Mouse (Mus musculus): Measurements from ENCODE around the gene Pop7. TPM values are rescaled to one million over a fixed set of nuclear protein-coding genes. Genes with fewer than 3 reads are reported as not detected.

Pop7 gene
- total and polyA plus RNA-seq, 2 experiments from 2014 or later = 40.1 to 40.6 TPM

DNA sequence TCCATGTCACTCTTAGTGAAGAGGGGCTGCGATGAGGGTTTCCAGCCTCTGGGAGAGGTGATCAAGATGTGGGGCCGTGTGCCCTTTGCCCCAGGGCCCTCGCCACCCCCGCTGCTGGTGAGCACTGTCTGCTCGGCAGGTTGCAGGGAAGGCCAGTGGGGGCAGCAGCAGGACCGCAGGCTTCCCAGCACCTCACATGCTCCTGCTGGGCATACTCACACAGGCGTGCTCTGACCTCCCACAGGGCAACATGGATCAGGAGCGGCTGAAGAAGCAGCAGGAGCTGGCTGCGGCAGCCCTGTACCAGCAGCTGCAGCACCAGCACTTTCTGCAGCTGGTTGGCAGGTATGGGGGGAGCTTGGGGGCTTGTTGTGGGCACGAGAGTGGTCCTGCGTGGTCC lies 20.4 kb upstream of the Pop7 start:
- Histone ChIP-seq H3K9me3 (replicated peaks; ENCODE audit: control insufficient read depth, low read length) (no peaks in the 10 kb centered on the region), H3K9ac (replicated peaks; ENCODE audit: low read depth, low read length) (no peak overlapping the region), H3K4me1 (ENCODE audit: control insufficient read depth, insufficient read depth) (no peaks in the 10 kb centered on the region), H3K36me3 (replicated peaks; ENCODE audit: control insufficient read depth, insufficient read depth, low read length) (peaks cover 93% of the 10 kb centered on the region), H3K4me2 (ENCODE audit: low read depth, low read length) (no peak overlapping the region), H3K27ac (ENCODE audit: low read depth) (no peak overlapping the region), H3K4me3 (ENCODE audit: low read depth, low read length) (no peak overlapping the region), H3K27me3 (ENCODE audit: control insufficient read depth, insufficient read depth, low read length) (no peaks in the 10 kb centered on the region)
- 69% methylated on average over 11 of the region's 11 CpGs for WGBS
- ATAC-seq (ENCODE audit: insufficient read depth, low read depth) = no peak
- DNase-seq (ENCODE audit: low spot score) = no peak
- TF ChIP-seq EP300 (IDR thresholded peaks at IDR 0.05; ENCODE audit: low read depth) (no peak), CTCF (IDR thresholded peaks at IDR 0.05; ENCODE audit: low read depth) (no peak)

DNA sequence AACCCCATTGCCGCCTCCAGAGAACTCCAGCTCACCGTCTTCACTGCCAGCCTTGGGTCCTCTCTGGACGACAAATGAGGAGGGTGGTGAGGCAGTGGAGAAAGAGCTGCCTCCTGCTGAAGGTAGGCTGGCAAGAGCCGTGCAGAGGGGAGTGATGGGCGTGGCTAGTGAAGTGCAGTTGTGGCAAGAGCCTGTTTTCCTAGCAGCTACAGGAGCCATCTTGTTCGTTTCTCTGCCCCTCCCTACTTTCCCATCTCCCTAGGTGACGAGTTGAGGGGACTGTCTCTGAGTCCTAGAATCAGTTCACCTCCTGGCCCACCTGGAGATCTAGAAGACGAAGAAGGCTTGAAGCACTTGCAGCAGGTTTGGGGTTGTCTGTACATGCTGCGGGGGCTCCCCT lies 19.5 kb upstream of the Pop7 start:
- TF ChIP-seq CTCF (IDR thresholded peaks at IDR 0.05; ENCODE audit: low read depth) = no peak
- TF ChIP-seq EP300 (IDR thresholded peaks at IDR 0.05; ENCODE audit: low read depth) = no peak
- peaks cover 90% of the 10 kb centered on the region for H3K36me3 ChIP-seq (replicated peaks; ENCODE audit: control insufficient read depth, insufficient read depth, low read length)
- H3K4me2 ChIP-seq (ENCODE audit: low read depth, low read length) = no peak overlapping the region
- H3K9me3 ChIP-seq (replicated peaks; ENCODE audit: control insufficient read depth, low read length) = no peaks in the 10 kb centered on the region
- no peaks in the 10 kb centered on the region for H3K27me3 ChIP-seq (ENCODE audit: control insufficient read depth, insufficient read depth, low read length)
- 76% methylated on average over 9 of the region's 9 CpGs for WGBS
- H3K4me3 ChIP-seq (ENCODE audit: low read depth, low read length) = no peak overlapping the region
- DNase-seq (ENCODE audit: low spot score) (no peak), ATAC-seq (ENCODE audit: insufficient read depth, low read depth) (no peak)
- H3K27ac ChIP-seq (ENCODE audit: low read depth) = no peak overlapping the region
- H3K9ac ChIP-seq (replicated peaks; ENCODE audit: low read depth, low read length) = no peak overlapping the region
- no peaks in the 10 kb centered on the region for H3K4me1 ChIP-seq (ENCODE audit: control insufficient read depth, insufficient read depth)

DNA sequence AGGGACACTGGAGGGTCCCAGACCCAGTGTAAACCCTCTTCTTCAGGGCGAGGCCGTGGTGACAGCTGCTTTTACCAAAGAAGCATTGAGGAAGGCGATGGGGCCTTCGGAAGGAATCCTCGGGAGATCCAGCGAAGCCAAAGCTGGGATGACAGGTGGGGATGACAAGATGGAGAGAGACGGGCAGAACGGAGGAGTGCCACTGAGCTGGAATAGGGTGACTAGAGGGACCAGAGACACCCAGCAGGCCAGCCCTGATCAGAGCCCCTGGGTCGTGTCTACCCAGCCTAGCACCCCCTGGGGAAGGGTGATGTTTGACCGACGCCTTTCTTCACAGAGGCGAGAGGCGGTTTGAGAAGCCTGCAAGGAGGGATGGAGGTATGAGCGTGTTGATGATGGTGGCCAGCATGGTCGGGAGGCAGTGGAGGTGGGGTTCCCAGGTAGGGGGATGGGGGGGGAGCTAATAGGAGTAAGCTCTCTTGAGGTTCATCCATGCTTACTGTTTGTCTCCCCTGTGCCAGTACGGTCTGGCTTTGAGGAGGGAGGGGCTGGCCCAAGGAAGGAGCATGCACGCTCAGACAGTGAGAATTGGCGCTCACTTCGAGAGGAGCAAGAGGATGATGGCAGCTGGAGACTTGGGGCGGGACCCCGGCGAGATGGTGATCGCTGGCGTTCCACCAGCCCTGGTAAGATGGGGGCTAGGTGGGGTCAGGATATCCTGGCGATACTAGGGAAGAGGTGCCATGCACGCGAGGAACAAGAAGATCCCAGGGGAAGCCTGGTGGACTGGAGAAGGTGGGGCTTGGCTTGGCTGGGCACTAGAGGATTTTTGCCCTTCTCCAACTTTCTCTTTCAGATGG lies 17.6 kb upstream of the Pop7 start:
- TF ChIP-seq EP300 (IDR thresholded peaks at IDR 0.05; ENCODE audit: low read depth) = no peak
- no peak for TF ChIP-seq CTCF (IDR thresholded peaks at IDR 0.05; ENCODE audit: low read depth)
- ATAC-seq (ENCODE audit: insufficient read depth, low read depth) = no peak
- H3K9me3 ChIP-seq (replicated peaks; ENCODE audit: control insufficient read depth, low read length) = no peaks in the 10 kb centered on the region
- H3K4me3 ChIP-seq (ENCODE audit: low read depth, low read length) = no peak overlapping the region
- no peak overlapping the region for H3K9ac ChIP-seq (replicated peaks; ENCODE audit: low read depth, low read length)
- no peaks in the 10 kb centered on the region for H3K27me3 ChIP-seq (ENCODE audit: control insufficient read depth, insufficient read depth, low read length)
- peaks cover 71% of the 10 kb centered on the region for H3K36me3 ChIP-seq (replicated peaks; ENCODE audit: control insufficient read depth, insufficient read depth, low read length)
- WGBS = 89% methylated on average over 27 of the region's 27 CpGs
- H3K4me1 ChIP-seq (ENCODE audit: control insufficient read depth, insufficient read depth) = no peaks in the 10 kb centered on the region
- H3K27ac ChIP-seq (ENCODE audit: low read depth) = no peak overlapping the region
- DNase-seq (ENCODE audit: low spot score) = no peak
- no peak overlapping the region for H3K4me2 ChIP-seq (ENCODE audit: low read depth, low read length)

DNA sequence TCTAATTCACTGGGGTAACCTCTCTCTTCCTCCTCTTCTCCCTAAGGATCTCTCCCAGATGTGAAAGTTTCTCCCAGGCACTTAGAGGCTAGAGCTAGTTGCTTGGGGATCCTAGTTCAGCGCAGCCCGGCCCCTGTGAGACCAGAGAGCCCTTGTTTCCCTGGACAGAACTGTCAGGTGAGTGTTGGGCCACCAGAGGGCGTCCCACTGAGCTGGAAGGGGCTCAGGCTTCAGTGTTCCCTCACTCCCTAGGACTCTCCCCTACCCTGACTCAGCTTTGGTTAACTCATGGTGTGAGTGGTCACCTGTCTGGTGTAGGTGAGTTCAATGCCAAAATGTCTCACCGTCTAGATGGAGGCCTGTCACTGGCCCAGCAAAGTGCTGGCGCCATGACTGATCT lies 16.1 kb upstream of the Pop7 start, which contains the start of gene Gigyf1:
Gene Gigyf1 (plus strand): TSS at position 113 of the 400 bp plus-strand sequence.
- WGBS = 78% methylated on average over 5 of the region's 5 CpGs
- Histone ChIP-seq H3K27me3 (ENCODE audit: control insufficient read depth, insufficient read depth, low read length) (no peaks in the 10 kb centered on the region), H3K27ac (ENCODE audit: low read depth) (no peak within 1 kb of the TSS), H3K4me3 (ENCODE audit: low read depth, low read length) (no peak within 1 kb of the TSS), H3K36me3 (replicated peaks; ENCODE audit: control insufficient read depth, insufficient read depth, low read length) (peaks cover 60% of the 10 kb centered on the region), H3K9me3 (replicated peaks; ENCODE audit: control insufficient read depth, low read length) (no peaks in the 10 kb centered on the region), H3K4me2 (ENCODE audit: low read depth, low read length) (no peak within 1 kb of the TSS), H3K9ac (replicated peaks; ENCODE audit: low read depth, low read length) (no peak within 1 kb of the TSS), H3K4me1 (ENCODE audit: control insufficient read depth, insufficient read depth) (peaks cover 5% of the 10 kb centered on the region)
- TF ChIP-seq CTCF (IDR thresholded peaks at IDR 0.05; ENCODE audit: low read depth) (peak; percentile 49), EP300 (IDR thresholded peaks at IDR 0.05; ENCODE audit: low read depth) (no peak)
- peak; percentile 25 for ATAC-seq (ENCODE audit: insufficient read depth, low read depth)
- no peak for DNase-seq (ENCODE audit: low spot score)

DNA sequence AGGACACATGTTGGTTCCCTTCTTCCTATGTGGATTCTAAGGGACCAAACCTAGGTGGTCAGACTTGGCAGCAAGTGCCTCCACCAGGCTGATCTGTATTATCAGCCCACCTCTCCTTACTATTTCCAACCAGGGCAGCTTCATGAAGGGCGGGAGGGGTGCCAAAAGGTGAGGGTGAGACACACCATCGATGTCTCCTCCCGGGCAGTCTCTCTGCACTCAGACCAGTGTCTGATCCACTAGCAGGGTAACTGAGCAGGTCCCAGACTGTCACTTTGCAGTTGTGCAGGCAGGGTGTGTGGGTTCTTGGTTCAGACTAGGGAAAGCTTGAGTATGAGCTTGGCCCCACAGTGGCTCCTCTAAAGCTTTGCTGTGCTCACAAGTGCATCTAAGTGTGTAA lies 12.5 kb upstream of the Pop7 start:
- Histone ChIP-seq H3K9ac (replicated peaks; ENCODE audit: low read depth, low read length) (no peak overlapping the region; the same call in 1 of the 2 replicates), H3K4me3 (ENCODE audit: low read depth, low read length) (no peak overlapping the region), H3K4me1 (ENCODE audit: control insufficient read depth, insufficient read depth) (peaks cover 20% of the 10 kb centered on the region), H3K9me3 (replicated peaks; ENCODE audit: control insufficient read depth, low read length) (no peaks in the 10 kb centered on the region), H3K4me2 (ENCODE audit: low read depth, low read length) (no peak overlapping the region), H3K27me3 (ENCODE audit: control insufficient read depth, insufficient read depth, low read length) (no peaks in the 10 kb centered on the region), H3K27ac (ENCODE audit: low read depth) (no peak overlapping the region), H3K36me3 (replicated peaks; ENCODE audit: control insufficient read depth, insufficient read depth, low read length) (peaks cover 23% of the 10 kb centered on the region)
- ATAC-seq (ENCODE audit: insufficient read depth, low read depth) (no peak), DNase-seq (ENCODE audit: low spot score) (no peak)
- WGBS = 72% methylated on average over 3 of the region's 3 CpGs
- TF ChIP-seq EP300 (IDR thresholded peaks at IDR 0.05; ENCODE audit: low read depth) = no peak
- no peak for TF ChIP-seq CTCF (IDR thresholded peaks at IDR 0.05; ENCODE audit: low read depth)
